Mouse (Mus musculus) ES-E14 (cell line): Measurements from ENCODE around the gene Hp.

Source experiments
- CHD2 ChIP-seq: IDR thresholded peaks from 2 replicates; pipeline ENCODE4 v1.6.1; 2014; ENCODE audit warnings: mild to moderate bottlenecking, low read depth, low read length, inconsistent platforms
- ZC3H11A ChIP-seq: IDR thresholded peaks from 2 replicates; pipeline ENCODE4 v1.6.1; 2012; ENCODE audit warnings: low read depth, mild to moderate bottlenecking, inconsistent platforms, low read length, borderline replicate concordance
- ZNF384 ChIP-seq: IDR thresholded peaks from 2 replicates; pipeline ENCODE4 v1.6.1; 2012; ENCODE audit warnings: low read depth, low read length, inconsistent platforms

DNA sequence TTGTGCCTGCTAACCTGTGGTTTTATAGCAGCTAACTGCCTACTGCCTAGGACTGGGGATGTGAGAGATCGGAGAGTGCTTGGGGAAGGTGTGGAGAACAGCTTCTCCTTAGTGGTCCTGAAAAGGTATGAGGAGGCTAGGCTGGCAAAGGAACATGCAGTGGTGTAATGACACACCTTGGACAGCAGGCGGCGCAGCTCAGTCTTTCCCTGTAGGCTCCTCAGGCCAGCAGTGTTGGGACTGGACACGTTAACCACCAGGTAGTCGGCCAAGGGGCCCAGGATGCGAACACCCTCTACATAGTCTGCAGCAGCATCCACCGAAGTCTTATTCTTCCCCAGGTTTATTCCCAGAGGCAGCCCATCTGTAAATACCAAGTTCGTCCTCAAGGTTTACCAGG, 16.9 kb upstream of the Hp start:
- TF ChIP-seq ZC3H11A (no peak), ZNF384 (no peak), CHD2 (no peak)
